Mouse (Mus musculus): ENCODE results near the gene Cct5. TPM values are rescaled to one million over a fixed set of nuclear protein-coding genes. Genes with fewer than 3 reads are reported as not detected.
A peak's percentile ranks its signal among the peaks of the same experiment; 100 is the strongest.

The Cct5 gene
- polyA plus RNA-seq, 1 experiment from 2014 or later = 828 TPM

GRCm38 (mm10) chr15:31554855-31555254 lies 46.7 kb downstream of the Cct5 start:
- Histone ChIP-seq H3K9ac (replicated peaks; ENCODE audit: low read length) (no peak overlapping the region), H3K4me3 (ENCODE audit: low read depth, low read length) (no peak overlapping the region), H3K9me3 (replicated peaks; ENCODE audit: control insufficient read depth, low read length) (no peaks in the 10 kb centered on the region), H3K27me3 (ENCODE audit: control insufficient read depth, insufficient read depth, low read length) (no peaks in the 10 kb centered on the region), H3K4me1 (ENCODE audit: control insufficient read depth, insufficient read depth, low read length) (no peaks in the 10 kb centered on the region), H3K27ac (replicated peaks; ENCODE audit: low read depth, low read length) (no peak overlapping the region), H3K36me3 (replicated peaks; ENCODE audit: control insufficient read depth, insufficient read depth, low read depth, low read length) (no peaks in the 10 kb centered on the region), H3K4me2 (ENCODE audit: low read depth, low read length) (no peak overlapping the region)
- no peak for ATAC-seq (replicated peaks; ENCODE audit: insufficient number of reproducible peaks, low FRiP score, low TSS enrichment, low read depth)
- 89% methylated on average over 2 of the region's 2 CpGs for WGBS
- DNase-seq (ENCODE audit: low spot score) = no peak

DNA sequence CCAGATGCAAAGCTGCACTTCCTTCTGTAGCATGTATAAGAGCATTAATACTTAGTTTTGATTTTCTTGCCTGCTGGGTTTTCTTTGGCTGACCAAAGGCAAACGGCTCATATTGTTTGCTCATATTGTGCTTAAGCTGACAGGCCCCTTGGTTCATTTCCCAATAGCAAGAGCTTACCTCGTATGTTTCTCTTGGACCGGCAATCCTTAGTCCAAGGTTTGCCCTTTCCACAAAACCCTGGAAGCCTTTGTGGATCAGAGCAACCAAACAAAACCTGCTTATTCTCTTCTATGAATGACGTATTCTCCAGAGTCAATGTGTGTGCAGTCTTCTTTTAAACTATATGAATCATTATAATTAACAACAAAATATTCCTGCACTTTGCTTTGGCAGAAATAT lies 51.2 kb downstream of the Cct5 start:
- H3K27ac ChIP-seq (replicated peaks; ENCODE audit: low read depth, low read length) = no peak overlapping the region
- no peaks in the 10 kb centered on the region for H3K36me3 ChIP-seq (replicated peaks; ENCODE audit: control insufficient read depth, insufficient read depth, low read depth, low read length)
- 82% methylated on average over 4 of the region's 4 CpGs for WGBS
- H3K4me3 ChIP-seq (ENCODE audit: low read depth, low read length) = no peak overlapping the region
- ATAC-seq (replicated peaks; ENCODE audit: insufficient number of reproducible peaks, low FRiP score, low TSS enrichment, low read depth) = no peak
- no peaks in the 10 kb centered on the region for H3K4me1 ChIP-seq (ENCODE audit: control insufficient read depth, insufficient read depth, low read length)
- no peaks in the 10 kb centered on the region for H3K9me3 ChIP-seq (replicated peaks; ENCODE audit: control insufficient read depth, low read length)
- H3K27me3 ChIP-seq (ENCODE audit: control insufficient read depth, insufficient read depth, low read length) = no peaks in the 10 kb centered on the region
- H3K4me2 ChIP-seq (ENCODE audit: low read depth, low read length) = no peak overlapping the region
- H3K9ac ChIP-seq (replicated peaks; ENCODE audit: low read length) = no peak overlapping the region
- DNase-seq (ENCODE audit: low spot score) = no peak

GRCm38 (mm10) chr15:31547421-31547820 lies 54.2 kb downstream of the Cct5 start:
- H3K4me1 ChIP-seq (ENCODE audit: control insufficient read depth, insufficient read depth, low read length) = no peaks in the 10 kb centered on the region
- no peak overlapping the region for H3K27ac ChIP-seq (replicated peaks; ENCODE audit: low read depth, low read length)
- 37% methylated on average over 5 of the region's 5 CpGs for WGBS
- H3K9ac ChIP-seq (replicated peaks; ENCODE audit: low read length) = no peak overlapping the region
- no peaks in the 10 kb centered on the region for H3K9me3 ChIP-seq (replicated peaks; ENCODE audit: control insufficient read depth, low read length)
- H3K4me2 ChIP-seq (ENCODE audit: low read depth, low read length) = no peak overlapping the region
- H3K27me3 ChIP-seq (ENCODE audit: control insufficient read depth, insufficient read depth, low read length) = no peaks in the 10 kb centered on the region
- ATAC-seq (replicated peaks; ENCODE audit: insufficient number of reproducible peaks, low FRiP score, low TSS enrichment, low read depth) (no peak), DNase-seq (ENCODE audit: low spot score) (peak; percentile 56)
- no peaks in the 10 kb centered on the region for H3K36me3 ChIP-seq (replicated peaks; ENCODE audit: control insufficient read depth, insufficient read depth, low read depth, low read length)
- H3K4me3 ChIP-seq (ENCODE audit: low read depth, low read length) = no peak overlapping the region

- H3K9ac ChIP-seq (replicated peaks; ENCODE audit: low read length) = no peak overlapping the region
- no peaks in the 10 kb centered on the region for H3K27me3 ChIP-seq (ENCODE audit: control insufficient read depth, insufficient read depth, low read length)
- H3K4me1 ChIP-seq (ENCODE audit: control insufficient read depth, insufficient read depth, low read length) = 0 out of 2 replicates have a peak, but pooled peaks cover 6% of the 10 kb centered on the region
- H3K27ac ChIP-seq (replicated peaks; ENCODE audit: low read depth, low read length) = no peak overlapping the region
- H3K4me3 ChIP-seq (ENCODE audit: low read depth, low read length) = no peak overlapping the region
- H3K9me3 ChIP-seq (replicated peaks; ENCODE audit: control insufficient read depth, low read length) = no peaks in the 10 kb centered on the region
- 88% methylated on average over 6 of the region's 6 CpGs for WGBS
- DNase-seq (ENCODE audit: low spot score) (no peak), ATAC-seq (replicated peaks; ENCODE audit: insufficient number of reproducible peaks, low FRiP score, low TSS enrichment, low read depth) (no peak)
- H3K4me2 ChIP-seq (ENCODE audit: low read depth, low read length) = no peak overlapping the region
- no peaks in the 10 kb centered on the region for H3K36me3 ChIP-seq (replicated peaks; ENCODE audit: control insufficient read depth, insufficient read depth, low read depth, low read length)
Observed at GRCm38 (mm10) chr15:31546291-31546690, 55.3 kb downstream of the Cct5 start.

GRCm38 (mm10) chr15:31545058-31545457 lies 56.5 kb downstream of the Cct5 start:
- WGBS = 80% methylated on average over 1 of the region's 1 CpGs
- Histone ChIP-seq H3K27ac (replicated peaks; ENCODE audit: low read depth, low read length) (no peak overlapping the region), H3K4me1 (ENCODE audit: control insufficient read depth, insufficient read depth, low read length) (0 out of 2 replicates have a peak, but pooled peaks cover 6% of the 10 kb centered on the region), H3K27me3 (ENCODE audit: control insufficient read depth, insufficient read depth, low read length) (no peaks in the 10 kb centered on the region), H3K4me2 (ENCODE audit: low read depth, low read length) (no peak overlapping the region), H3K4me3 (ENCODE audit: low read depth, low read length) (no peak overlapping the region), H3K9me3 (replicated peaks; ENCODE audit: control insufficient read depth, low read length) (no peaks in the 10 kb centered on the region), H3K36me3 (replicated peaks; ENCODE audit: control insufficient read depth, insufficient read depth, low read depth, low read length) (no peaks in the 10 kb centered on the region), H3K9ac (replicated peaks; ENCODE audit: low read length) (no peak overlapping the region)
- ATAC-seq (replicated peaks; ENCODE audit: insufficient number of reproducible peaks, low FRiP score, low TSS enrichment, low read depth) (no peak), DNase-seq (ENCODE audit: low spot score) (no peak)

DNA sequence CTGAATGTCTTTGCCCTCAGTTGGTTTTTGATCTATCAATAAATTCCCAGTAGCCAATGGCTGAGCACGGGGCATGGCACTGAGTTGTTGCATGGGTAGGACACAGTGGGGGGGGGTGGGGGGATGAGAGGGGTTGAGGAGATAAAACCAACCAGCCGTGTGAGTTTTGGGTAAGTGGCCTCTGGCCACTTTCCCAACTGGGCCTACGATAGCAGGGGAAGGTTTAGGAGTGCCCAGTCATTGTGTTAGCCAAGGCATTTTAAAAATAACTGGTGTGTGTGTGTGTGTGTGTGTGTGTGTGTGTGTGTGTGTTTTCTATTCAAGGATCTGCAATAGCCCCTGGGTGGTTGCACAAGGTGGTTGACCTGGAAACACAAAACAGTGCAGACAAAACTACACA lies 58.4 kb downstream of the Cct5 start:
- ATAC-seq (replicated peaks; ENCODE audit: insufficient number of reproducible peaks, low FRiP score, low TSS enrichment, low read depth) = no peak
- Histone ChIP-seq H3K27ac (replicated peaks; ENCODE audit: low read depth, low read length) (no peak overlapping the region), H3K9ac (replicated peaks; ENCODE audit: low read length) (no peak overlapping the region), H3K27me3 (ENCODE audit: control insufficient read depth, insufficient read depth, low read length) (no peaks in the 10 kb centered on the region), H3K9me3 (replicated peaks; ENCODE audit: control insufficient read depth, low read length) (no peaks in the 10 kb centered on the region), H3K36me3 (replicated peaks; ENCODE audit: control insufficient read depth, insufficient read depth, low read depth, low read length) (no peaks in the 10 kb centered on the region), H3K4me2 (ENCODE audit: low read depth, low read length) (no peak overlapping the region), H3K4me3 (ENCODE audit: low read depth, low read length) (no peak overlapping the region), H3K4me1 (ENCODE audit: control insufficient read depth, insufficient read depth, low read length) (0 out of 2 replicates have a peak, but pooled peaks cover 6% of the 10 kb centered on the region)
- no peak for DNase-seq (ENCODE audit: low spot score)
- WGBS = 20% methylated on average over 3 of the region's 3 CpGs

GRCm38 (mm10) chr15:31542013-31542958 lies 59.3 kb downstream of the Cct5 start:
- DNase-seq (ENCODE audit: low spot score) = peak; percentile 46
- H3K4me3 ChIP-seq (ENCODE audit: low read depth, low read length) = no peak overlapping the region
- 0 out of 2 replicates have a peak, but pooled peaks cover 6% of the 10 kb centered on the region for H3K4me1 ChIP-seq (ENCODE audit: control insufficient read depth, insufficient read depth, low read length)
- WGBS = 9% methylated on average over 10 of the region's 10 CpGs
- H3K27ac ChIP-seq (replicated peaks; ENCODE audit: low read depth, low read length) = peak overlapping the region; percentile 47; the same call in 1 of the 2 replicates
- no peak overlapping the region for H3K4me2 ChIP-seq (ENCODE audit: low read depth, low read length)
- H3K9me3 ChIP-seq (replicated peaks; ENCODE audit: control insufficient read depth, low read length) = no peaks in the 10 kb centered on the region
- 0 out of 2 replicates have a peak, but pooled peaks have one; percentile 36 for ATAC-seq (replicated peaks; ENCODE audit: insufficient number of reproducible peaks, low FRiP score, low TSS enrichment, low read depth)
- H3K36me3 ChIP-seq (replicated peaks; ENCODE audit: control insufficient read depth, insufficient read depth, low read depth, low read length) = no peaks in the 10 kb centered on the region
- H3K27me3 ChIP-seq (ENCODE audit: control insufficient read depth, insufficient read depth, low read length) = no peaks in the 10 kb centered on the region
- H3K9ac ChIP-seq (replicated peaks; ENCODE audit: low read length) = peak overlapping the region; percentile 25

All from embryonic facial prominence, embryonic 11.5 days (tissue).